Mouse (Mus musculus) lung, adult 2 months (tissue): ENCODE data around the gene Ppfia1.

Experiments used
- CTCF ChIP-seq: fragments of 200-500 bp; IDR thresholded peaks from 2 replicates; pipeline ENCODE4 v1.5.1; 2011; ENCODE audit warnings: mild to moderate bottlenecking, low read length, control low read depth; ENCODE audit not compliant: insufficient read depth
- POLR2A ChIP-seq: fragments of 200-500 bp; IDR thresholded peaks from 2 replicates; pipeline ENCODE4 v1.6.1; 2011; ENCODE audit warnings: low read depth, mild to moderate bottlenecking, control low read depth, low read length, borderline replicate concordance; ENCODE audit errors: extremely low read depth

GRCm38 (mm10) chr7:144600333-144600900 lies 46.9 kb upstream of the Ppfia1 start:
- TF ChIP-seq CTCF (no peak), POLR2A (no peak)
